Mouse (Mus musculus) retina, postnatal 7 days (tissue): ENCODE measurements at regions not wholly inside any gene's neighbourhood (a gene's known extent, or its start where the extent isn't known, plus 50 kb on each side); places are given as distances from the start of the nearest gene placed in this dataset.

Source experiments
- DNase-seq: peaks from one replicate; pipeline ENCODE4 v3.0.0-alpha.2; 2012; ENCODE audit warnings: low read depth, low spot score

DNA sequence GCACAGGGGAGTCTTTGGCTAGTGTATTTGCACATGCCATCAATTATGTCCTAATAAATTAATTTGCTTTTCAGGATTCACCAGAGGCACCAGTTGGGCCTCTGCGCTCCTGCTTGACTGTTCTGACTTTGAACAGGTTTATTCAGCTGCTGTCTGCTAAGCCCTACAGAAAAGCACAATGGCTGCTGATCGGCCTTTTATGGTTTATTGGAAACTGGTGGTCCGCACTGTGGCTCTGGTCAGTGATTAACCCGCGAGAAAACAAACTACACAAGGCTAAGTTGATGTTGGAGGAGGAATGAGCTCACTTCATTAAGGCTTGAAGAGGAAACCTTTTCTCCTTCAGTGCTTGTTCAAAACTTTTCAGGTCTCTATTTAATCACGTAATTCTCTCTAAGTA lies 208.4 kb upstream of the Gpr101 start:
- DNase-seq = no peak

DNA sequence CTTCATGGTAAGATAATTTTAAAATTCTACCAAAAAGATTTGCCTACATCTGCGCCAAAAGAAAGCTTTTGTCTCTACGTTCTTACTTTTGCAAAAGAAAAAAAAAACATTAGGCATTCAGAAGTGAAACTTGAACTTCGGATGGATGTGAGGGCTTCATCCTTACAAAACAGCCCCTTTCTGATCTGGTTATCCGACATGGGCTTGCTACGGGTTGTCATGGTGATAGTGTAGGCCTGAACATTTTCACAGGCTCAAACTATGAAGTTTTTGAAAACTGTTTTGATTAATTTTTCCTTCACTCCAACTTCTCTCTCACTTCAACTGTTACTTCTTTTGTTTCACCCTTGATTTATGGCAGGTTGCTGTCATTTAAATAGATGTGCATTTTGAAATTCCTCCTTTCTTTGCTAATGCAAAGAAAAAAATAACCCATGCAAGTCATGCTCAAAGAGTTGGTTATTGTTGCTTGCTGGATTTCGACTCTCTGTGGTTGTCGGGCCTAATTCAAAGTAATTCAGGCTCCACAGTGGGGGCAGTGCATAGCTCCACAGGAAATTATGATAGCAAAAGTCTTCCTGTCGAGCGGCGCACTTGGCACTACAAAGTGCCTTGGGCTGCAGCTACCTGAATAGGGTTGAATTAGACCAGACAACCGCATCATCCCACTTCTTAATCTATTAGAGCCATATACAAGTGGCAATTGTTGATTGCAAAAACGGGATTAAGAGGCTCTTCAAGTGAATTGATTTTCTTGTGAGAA lies 205.7 kb upstream of the Gpr101 start:
- no peak for DNase-seq

DNA sequence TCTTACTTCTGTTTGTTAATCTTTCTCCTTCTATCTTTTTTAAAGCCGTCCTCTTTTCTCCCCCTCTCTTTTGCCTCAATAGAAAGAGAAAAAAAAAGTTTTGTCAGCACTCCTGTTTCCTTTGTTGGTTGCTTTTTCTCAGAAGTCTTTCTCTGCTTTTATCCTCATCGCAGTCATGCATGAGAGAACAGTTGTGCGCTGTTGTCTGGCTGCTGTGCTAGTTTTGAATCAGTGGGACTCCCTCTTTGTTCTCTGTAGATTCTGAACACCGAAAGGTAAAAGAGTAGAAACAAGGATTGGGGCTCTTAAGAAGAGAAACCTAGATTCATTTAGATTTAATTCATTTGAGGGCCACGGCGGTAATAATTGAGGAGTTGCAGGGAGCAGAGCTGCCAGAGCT lies 204.9 kb upstream of the Gpr101 start:
- DNase-seq = no peak

DNA sequence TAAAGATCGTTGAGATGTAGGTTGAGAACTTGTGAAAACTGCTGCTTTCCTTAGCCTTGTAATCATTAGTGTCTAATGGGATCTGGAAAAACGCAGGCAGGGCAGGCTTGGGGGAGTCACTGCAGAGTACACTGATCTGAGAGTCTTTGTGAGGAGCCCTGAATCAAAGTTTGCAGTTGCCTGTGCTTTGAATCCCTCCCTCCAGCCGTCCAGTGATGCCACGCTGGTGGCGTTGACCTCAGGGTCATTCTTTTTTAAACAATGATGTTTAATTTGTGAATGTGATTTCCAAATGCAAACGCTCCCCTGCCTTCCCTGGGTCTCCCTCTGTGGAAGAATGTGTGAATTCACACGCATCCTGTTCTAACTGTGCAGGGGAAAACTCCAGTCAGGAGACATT lies 204.4 kb upstream of the Gpr101 start:
- no peak for DNase-seq

DNA sequence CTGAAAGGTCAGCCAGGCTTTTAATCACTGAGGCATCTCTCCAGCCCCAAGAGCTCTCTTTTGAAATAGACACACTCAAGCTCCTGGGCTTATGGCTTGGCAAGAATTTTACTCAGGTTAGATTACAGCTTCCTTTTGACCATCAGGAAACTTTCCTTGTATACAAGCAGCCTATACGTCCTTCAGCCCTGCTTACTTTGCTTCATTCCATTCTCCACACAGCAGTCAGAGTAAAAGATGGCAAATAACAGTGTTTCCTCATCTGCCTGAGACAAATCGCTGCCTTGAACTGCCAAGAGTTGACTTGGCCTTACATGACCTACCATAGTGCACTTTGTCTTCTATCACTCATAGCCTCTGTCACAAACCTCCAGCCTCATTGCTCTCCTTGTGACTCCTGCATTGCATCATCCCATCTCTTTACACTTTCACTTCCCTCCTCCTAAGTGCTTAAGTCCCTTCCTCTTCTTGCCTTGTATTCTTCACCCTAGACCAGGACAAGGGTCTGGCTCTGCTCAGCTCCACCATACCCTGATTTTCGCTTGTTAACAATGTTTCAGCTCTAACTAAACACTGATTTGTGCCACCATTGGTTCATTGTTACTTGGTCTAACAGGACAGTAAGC lies 203.2 kb upstream of the Gpr101 start:
- DNase-seq = no peak

DNA sequence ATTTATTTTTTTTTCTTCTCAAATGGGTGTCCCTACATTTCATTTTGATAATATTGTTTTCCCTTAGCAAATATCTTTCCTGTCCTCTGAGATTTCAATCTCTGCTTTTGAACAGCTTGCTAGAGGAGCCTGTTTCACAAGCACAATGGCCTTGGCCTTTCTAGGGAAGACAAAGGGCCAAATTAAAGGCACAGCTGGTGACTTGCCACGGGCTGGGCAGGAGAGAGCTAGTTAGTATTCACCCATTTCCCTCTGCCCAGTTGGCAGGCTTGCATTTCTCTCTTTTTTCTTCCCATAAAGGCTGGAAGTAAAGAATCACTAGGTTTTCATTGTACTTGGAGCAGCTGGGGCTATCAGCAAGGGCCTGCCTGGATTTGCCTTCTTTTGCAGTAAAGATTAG lies 188.9 kb upstream of the Gpr101 start:
- no peak for DNase-seq

DNA sequence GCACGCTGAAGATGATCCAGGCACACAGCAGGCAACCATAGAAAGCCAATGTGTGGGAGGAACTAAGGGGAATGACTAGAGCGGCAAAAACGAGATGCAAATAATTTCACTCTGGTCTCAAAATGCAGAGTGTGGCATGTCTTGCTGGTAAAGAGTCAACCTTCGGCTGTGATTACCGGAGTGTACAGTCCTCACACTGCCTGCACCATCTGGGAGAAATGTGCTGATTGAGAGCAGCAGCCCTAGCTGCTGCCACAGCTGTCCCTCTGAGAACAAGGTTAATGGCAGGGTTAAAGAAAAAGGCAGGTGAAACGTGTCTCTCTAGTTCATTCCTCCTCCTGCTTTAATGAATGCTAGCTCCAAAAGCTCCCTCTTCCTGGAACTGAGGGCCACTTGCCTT lies 173.2 kb upstream of the Gpr101 start:
- DNase-seq = no peak

DNA sequence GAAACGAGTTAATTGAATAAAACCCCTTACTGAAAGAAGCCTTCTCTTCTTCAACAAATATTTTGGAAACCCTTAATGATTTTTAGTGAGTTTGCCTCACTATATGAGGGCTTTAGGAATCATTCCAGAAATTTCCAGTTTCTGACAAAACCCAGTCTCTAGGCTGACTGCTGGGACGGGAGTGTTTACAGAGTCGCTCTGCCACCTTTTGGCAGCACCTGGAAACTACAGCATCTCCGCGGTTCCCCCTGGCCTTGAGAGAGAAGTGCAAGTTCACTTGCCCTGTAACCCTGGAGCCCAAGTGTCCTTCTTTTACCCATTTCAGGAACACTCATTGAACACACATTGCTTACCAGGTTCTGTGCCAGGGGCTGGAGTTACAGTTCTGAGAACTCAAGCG lies 171.4 kb upstream of the Gpr101 start:
- DNase-seq = peak; percentile 4

DNA sequence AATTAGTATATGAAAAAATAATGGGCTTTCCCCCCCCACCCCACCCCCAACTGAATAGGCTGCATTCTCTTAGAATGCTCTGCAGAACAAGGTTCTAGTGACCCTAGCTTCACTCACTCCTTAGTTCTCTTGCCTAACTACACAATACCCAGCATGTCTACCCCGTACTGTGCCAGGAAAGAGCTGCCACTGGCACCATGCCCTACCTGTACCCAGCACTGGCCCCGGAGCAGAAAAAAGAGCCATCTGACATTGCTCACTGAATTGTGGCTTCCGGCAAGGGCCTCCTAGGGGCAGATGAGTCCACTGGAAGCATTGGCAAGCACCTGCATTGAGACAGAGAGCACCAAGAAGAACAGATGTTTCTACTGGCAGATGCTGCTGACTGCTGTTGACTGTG lies 156.0 kb upstream of the Gpr101 start:
- DNase-seq = no peak

DNA sequence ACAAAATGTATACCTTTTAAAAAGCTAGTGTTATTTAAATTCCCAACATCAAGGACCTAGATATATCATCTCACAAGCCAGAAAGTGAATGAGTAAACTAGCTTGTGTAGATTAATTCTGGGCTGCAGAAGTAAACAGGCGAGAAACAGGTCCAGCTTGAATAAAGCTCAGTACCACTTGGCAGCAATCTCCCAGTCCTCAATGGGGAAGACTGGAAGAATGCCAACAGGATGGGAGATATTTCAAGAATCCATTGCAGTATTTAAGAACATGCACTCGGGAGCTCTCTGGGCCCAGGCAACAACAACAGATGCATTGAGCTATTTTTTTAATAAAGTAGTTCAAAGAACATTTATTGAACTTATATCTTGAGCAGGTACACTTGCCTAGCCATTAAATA lies 152.5 kb upstream of the Gpr101 start:
- no peak for DNase-seq

DNA sequence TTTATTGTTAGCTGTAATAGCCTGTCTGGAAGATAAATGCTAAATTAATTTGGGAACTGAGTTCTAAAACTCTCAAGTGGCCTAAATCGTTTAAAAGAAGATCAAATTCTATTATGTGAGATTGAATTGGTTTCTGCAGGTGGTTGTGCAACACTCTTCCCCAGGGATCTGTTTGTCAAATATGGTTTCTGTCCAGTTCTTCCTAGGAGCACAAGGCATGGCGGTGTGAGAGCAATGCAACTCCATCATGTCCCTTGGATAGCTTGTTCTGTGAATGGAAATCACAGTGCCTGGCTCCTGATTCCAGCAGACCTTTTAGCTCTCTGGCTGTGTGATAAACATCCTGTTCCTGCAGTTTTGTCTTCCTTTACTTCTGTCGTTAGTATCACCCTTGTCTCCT lies 151.9 kb upstream of the Gpr101 start:
- DNase-seq = no peak
